Mouse (Mus musculus) spleen, adult 12 weeks (tissue): ENCODE data around the gene Arhgef16.

Experiments
- DNase-seq: peaks from one replicate; pipeline ENCODE4 v3.0.0; 2022; ENCODE audit warnings: low spot score

Gene Arhgef16

GRCm38 (mm10) chr4:154301466-154301881, at the start of gene Arhgef16:
TSS of gene Arhgef16 (minus strand) at chr4:154301676.
- no peak for DNase-seq

DNA sequence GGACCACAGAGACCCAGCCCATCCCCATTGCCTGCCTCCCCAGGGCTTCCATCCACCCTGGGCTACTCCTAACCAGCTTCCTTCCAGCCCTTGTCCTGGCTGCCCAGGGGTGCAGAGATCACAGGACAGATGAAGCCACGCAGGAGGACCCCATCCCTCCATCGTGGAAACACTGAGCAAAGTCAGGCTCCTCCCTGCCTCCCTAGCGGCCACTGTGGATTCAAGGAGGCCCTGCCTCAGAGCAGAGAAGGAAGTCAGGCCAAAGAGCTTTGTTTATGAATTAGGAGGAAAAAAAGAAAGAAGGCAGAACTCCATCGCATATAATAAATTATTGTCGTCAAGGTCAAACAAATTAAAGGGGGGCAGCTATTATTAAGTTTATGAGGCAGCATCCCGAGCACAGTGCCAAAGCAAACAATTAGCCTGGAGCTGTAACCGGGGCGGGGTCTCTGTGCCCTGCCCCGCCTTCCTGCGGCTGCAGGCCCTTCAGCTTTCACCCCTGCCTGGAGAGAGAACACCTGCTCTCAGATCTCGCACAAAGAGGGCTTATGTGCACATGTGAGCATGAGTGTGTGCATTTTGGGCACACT, 46.8 kb upstream of the Arhgef16 start:
- no peak for DNase-seq

DNA sequence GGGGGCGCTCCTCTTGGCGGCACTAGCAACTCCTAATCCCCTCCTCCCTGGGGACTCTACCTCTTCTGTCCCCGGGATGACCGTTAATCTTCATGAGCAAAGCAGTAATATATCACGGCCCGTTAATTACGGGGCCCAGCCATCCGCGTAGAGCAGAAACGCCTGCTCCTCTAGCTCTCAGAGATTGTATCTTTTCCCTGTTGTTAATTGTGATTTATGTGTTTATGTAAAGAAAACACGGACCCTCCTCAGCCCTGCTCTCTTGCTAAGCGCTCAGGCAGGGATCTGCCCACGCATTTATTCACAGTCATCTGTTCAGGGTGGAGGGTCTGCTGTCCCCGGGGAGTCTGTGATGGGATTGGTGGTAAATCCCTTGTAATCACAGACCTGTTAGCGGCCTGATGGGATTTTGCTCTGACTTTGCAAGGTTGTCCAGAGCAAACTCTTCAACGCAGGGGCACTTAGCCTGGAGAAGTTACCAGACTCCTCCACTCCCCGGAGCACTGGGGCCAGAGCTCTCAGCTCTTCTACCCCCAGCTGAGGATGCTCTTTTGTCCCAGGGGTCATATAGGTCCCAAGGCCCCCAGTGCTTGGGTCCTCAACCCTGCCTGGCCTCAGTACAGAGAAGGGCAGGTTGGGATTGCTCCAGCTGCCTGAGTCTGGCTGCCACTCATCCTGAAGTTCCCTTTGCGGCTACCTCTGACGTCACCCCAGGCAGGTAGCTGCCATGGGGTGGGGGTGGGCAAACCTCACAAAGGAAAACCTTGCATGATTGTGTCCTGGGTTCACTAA, 45.5 kb upstream of the Arhgef16 start:
- no peak for DNase-seq

DNA sequence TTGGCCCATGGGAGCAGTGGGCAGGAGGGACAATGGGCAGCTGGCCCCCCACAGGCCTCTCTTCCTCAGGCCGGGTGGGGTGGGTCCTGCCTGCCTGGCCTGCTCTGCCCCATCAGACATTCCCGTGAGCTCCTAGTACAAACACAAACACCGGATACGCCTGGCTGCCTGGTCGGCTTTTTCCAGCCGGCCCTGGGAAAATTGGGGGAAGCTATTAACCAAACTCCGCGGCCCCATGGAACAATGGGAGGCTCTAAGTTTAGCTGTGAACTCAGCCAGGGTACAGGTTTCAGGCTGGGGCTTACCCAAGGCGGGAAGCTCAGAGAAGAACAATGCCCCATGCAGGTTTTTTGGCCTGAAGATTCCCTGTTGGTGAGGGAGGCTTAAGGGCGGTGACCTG, 35.2 kb upstream of the Arhgef16 start:
- no peak for DNase-seq

GRCm38 (mm10) chr4:154335761-154336160, 34.3 kb upstream of the Arhgef16 start, which contains the start of gene B230104I21Rik:
TSS of gene B230104I21Rik (plus strand) at chr4:154336127.
- DNase-seq = no peak

DNA sequence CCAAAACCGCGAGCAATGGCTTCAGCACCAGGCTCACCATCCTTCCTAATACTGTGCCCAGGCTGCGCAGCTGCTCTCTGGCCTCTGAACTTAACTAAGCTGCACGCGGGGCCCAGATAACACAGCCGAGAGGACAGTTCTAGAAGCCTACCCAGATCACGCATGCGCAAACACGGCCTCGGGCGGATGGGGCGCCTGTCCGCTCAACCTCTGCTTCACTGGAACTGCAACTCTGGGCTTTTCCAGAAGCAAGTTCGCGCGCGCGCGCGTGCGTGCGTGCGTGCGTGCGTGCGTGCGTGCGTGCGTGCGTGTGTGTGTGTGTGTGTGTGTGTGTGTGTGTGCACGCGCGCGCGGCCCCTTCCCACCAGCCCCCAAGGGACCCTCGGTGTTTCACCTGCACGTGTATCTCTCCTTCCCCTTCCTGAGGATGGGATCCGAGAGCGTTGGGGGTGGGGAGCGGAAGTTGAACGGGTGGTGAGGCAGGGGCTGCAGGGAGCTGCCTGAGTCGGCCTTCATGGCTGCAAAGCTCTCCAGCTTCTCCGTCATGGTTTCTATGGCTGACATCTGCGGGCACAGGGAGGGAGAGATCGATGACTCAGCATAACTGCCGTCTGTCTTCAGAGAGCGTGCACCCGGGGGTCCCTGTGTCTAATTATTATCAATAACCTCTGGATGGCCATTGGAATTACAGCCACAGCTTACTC, 33.4 kb upstream of the Arhgef16 start:
- DNase-seq = no peak

- no peak for DNase-seq
These were observed 31.8 kb upstream of the Arhgef16 start for GRCm38 (mm10) chr4:154333300-154333699.

- no peak for DNase-seq
These were observed 29.8 kb upstream of the Arhgef16 start for GRCm38 (mm10) chr4:154331271-154331670.

GRCm38 (mm10) chr4:154330001-154330400, 28.5 kb upstream of the Arhgef16 start:
- no peak for DNase-seq

- DNase-seq = no peak
These were observed 27.4 kb upstream of the Arhgef16 start for GRCm38 (mm10) chr4:154328836-154329235.

- no peak for DNase-seq
These were observed 27.0 kb upstream of the Arhgef16 start for GRCm38 (mm10) chr4:154328431-154328830.

GRCm38 (mm10) chr4:154325410-154325809, 23.9 kb upstream of the Arhgef16 start:
- DNase-seq = no peak

GRCm38 (mm10) chr4:154313622-154313967, 12.1 kb upstream of the Arhgef16 start:
- DNase-seq = no peak

- no peak for DNase-seq
These were observed 11.6 kb upstream of the Arhgef16 start for GRCm38 (mm10) chr4:154312935-154313621.

- no peak for DNase-seq
These were observed 10.8 kb upstream of the Arhgef16 start for GRCm38 (mm10) chr4:154312143-154312812.

DNA sequence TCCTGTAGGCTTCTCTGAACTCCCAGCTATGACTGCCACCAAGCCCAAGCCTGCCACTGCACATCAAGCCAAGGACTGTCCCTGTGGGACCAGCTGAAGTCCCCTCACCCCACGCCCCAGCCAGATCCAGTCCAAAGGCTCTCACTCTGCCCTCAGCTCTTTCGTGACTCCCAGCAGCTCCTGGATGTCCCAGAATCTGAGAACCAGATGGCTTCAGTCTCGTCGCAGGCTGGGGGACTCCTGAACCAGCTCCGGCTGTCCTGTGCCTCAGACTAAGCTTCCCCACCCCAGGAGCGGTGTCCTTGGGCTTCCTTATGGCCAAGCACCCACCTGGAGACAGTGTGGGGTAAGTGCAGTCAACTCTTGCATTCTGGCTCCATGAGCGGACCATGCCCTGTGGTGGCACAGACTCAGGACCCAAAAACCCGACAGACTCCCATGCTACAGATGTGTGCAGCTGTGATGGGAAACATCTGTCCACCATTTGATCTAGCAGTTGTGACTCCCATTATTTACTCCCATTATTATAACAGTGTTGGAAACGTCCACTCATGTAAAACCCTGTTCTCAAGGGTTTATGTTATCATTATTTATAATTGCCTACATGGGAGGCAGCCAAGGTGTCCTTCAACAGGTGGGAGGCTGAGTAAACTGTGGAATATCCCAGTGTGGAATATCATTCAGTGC, 9.2 kb upstream of the Arhgef16 start:
- no peak for DNase-seq

DNA sequence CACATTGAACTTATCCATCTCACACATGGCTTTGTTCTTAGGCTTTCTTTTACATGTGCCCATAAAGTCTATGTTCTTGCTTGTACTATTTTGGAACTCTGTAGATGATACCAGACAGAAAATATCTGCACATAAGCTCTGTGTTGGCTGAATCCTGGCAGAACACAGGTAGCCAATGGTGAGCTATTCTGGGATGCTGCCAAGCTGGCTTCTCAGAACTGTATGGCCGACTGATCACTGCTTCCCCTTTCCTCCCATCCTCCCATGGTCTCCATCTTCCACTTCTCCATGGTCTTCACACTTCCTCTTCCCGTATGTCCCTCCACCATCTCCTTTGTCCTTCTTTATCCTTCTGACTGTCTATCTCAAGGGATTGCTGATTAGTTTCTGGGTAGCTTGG, 7.7 kb upstream of the Arhgef16 start:
- no peak for DNase-seq

DNA sequence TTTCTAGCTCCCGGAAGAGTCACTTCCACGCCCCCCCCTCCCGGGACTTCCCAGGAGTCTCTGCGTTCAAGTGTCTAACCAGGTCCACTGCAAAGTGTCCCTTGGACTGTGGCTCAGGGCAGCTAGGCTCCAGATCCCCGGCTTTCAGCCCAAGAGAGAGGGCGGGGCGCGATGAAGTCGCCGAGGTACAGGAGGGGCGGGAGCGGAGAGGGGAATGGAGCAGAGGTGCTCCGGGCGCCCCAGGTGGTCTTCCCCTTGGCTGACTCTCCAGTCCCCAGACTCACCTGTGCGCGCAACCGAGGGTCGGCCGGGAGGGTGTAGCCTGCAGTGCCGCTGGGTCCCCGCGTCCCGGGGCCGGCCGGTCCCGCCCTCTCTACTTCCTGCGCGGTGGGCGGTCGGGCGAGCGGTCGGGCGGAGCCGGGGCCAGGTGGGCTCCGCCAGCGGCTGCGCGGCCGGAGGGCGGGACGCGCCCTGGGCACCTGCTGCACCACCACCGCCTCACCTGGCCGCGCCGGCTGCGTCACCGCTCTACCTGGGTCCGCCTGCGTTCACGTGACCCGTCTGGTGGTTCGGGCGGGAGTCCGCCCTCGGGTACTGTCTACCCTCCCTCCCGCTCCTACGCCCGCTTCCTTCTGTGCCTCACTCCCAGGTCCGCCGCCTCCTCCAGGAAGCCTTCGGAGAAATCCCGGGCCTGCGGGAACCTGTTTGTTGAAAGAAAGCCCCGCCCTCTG, 1.8 kb downstream of the Arhgef16 start:
- DNase-seq = no peak

GRCm38 (mm10) chr4:154297761-154298160, 3.7 kb downstream of the Arhgef16 start:
- no peak for DNase-seq

- DNase-seq = no peak
These were observed 7.2 kb downstream of the Arhgef16 start for GRCm38 (mm10) chr4:154294262-154294731.
